10 mouse cellular contexts compared by ENCODE assay signal in the genomic region with DNA sequence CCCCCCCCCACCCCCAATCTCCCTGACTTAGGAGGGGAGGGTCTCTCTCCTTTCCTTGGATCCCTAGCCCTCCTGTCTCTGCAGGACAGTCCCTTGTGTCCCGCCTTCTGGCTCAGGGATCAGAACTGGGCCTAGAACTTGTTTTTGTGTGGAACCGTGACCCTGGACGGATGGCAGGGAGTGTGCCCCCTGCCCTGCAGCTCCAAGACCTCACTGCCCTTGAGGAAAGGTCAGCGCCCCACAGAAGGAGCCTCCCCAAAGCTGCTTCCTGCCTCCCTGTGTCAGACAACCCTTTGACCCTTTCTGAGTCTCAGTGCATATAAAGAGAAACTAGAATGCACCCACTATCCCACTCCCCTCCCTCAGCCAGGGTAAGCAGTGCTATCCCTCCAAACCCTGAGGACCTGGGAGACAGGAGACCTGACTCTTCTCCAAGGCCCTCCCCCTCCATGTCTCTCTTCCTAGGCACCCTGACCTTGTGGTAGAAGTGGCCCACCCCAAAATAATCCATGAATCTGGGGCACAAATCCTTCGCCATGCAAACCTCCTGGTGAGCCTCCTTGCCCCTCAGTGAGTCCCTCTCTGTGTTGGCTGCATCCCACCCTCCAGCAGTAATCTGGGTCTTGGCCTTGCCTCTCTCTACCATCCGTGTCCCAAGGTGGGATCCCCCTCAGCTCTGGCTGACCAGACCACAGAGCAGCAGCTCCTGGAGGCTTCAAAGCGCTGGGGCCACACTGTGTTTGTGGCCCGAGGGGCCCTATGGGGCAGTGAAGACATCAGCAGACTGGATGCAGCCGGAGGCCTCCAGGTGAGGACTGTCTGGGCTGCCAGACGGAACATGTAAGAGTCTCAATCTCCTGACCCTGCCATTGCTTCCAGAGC. TPM values are rescaled to one million over a fixed set of nuclear protein-coding genes. Genes with fewer than 3 reads are reported as not detected.
DNase-seq lines count a peak whose midpoint lies in the region; ATAC-seq and TF ChIP-seq lines count a peak whose summit lies in the region.
"Had no signal": no experiment of that assay in that cellular context is flagged by ENCODE, and none has a peak within 500 bp of the region (broad histone marks: within the 10 kb centered on the region; RNA-seq: fewer than 3 reads in every experiment).

No protein-coding gene starts in this region.

- no peak overlapping the region for H3K9ac ChIP-seq in forebrain, postnatal 0 days
- H3K9ac ChIP-seq in liver, embryonic 15.5 days: no peak overlapping the region; the same call in 1 of the 2 replicates
- H3K9ac ChIP-seq: embryonic facial prominence, embryonic 15.5 days had no signal

- H3K27me3 ChIP-seq in heart, embryonic 10.5 days (ENCODE audit: insufficient read depth, poor library complexity, severe bottlenecking): peaks cover 43% of the 10 kb centered on the region
- H3K27me3 ChIP-seq in forebrain, postnatal 0 days (ENCODE audit: insufficient read depth, low read length): no peaks in the 10 kb centered on the region
- H3K27me3 ChIP-seq in liver, embryonic 15.5 days: peaks cover 43% of the 10 kb centered on the region

- H3K27ac ChIP-seq in heart, embryonic 10.5 days: peak overlapping the region; percentile 91; the same call in 1 of the 2 replicates
- H3K27ac ChIP-seq in forebrain, postnatal 0 days (ENCODE audit: low read depth, low read length): peak overlapping the region; percentile 11
- 0 out of 2 replicates have a peak overlapping the region, but pooled peaks have one; percentile 93 for H3K27ac ChIP-seq in liver, embryonic 15.5 days (replicated peaks)
- H3K27ac ChIP-seq: embryonic facial prominence, embryonic 15.5 days had no signal

- WGBS in heart, embryonic 10.5 days: 82% methylated on average over 10 of the region's 10 CpGs
- 80% methylated on average over 10 of the region's 10 CpGs for WGBS in forebrain, postnatal 0 days
- WGBS in liver, embryonic 15.5 days (ENCODE audit: insufficient replicate concordance): 74% methylated on average over 10 of the region's 10 CpGs

- H3K36me3 ChIP-seq in heart, embryonic 10.5 days: peaks cover 11% of the 10 kb centered on the region
- H3K36me3 ChIP-seq in forebrain, postnatal 0 days (ENCODE audit: insufficient read depth): peaks cover 32% of the 10 kb centered on the region
- peaks cover 23% of the 10 kb centered on the region for H3K36me3 ChIP-seq in liver, embryonic 15.5 days (replicated peaks)

- H3K9me3 ChIP-seq in heart, embryonic 10.5 days: no peaks in the 10 kb centered on the region
- no peaks in the 10 kb centered on the region for H3K9me3 ChIP-seq in forebrain, postnatal 0 days (ENCODE audit: low read length)
- no peaks in the 10 kb centered on the region for H3K9me3 ChIP-seq in liver, embryonic 15.5 days (replicated peaks)
- H3K9me3 ChIP-seq: embryonic facial prominence, embryonic 15.5 days had no signal

- ATAC-seq in forebrain, postnatal 0 days: no peak
- no peak for ATAC-seq in liver, embryonic 15.5 days (ENCODE audit: insufficient read depth)

- H3K4me3 ChIP-seq in heart, embryonic 10.5 days: no peak overlapping the region
- H3K4me3 ChIP-seq in forebrain, postnatal 0 days (ENCODE audit: low read depth, low read length): no peak overlapping the region
- H3K4me3 ChIP-seq in liver, embryonic 15.5 days (replicated peaks): no peak overlapping the region

- H3K4me2 ChIP-seq in forebrain, postnatal 0 days (ENCODE audit: low read depth): no peak overlapping the region
- peak overlapping the region; percentile 84 for H3K4me2 ChIP-seq in liver, embryonic 15.5 days

- intact Hi-C loops in left cerebral cortex, postnatal 14 days (cut with DNase I): no loop called here

- no peak for DNase-seq in heart, embryonic 10.5 days (ENCODE audit: low spot score)
- no peak for DNase-seq in heart, postnatal 4 days
- DNase-seq in brain, adult 2 months (ENCODE audit: low read depth, low spot score): peak; percentile 14
- no peak for DNase-seq in forebrain, postnatal 0 days
- DNase-seq in gastrocnemius, adult 8-10 months (ENCODE audit: low spot score in 2 of 2): no peak
- no peak for DNase-seq in left cerebral cortex, postnatal 14 days (ENCODE audit: low spot score in 2 of 2)
- no peak for DNase-seq in ovary, adult 18-20 months (ENCODE audit: low spot score)

- H3K4me1 ChIP-seq in heart, embryonic 10.5 days: peaks cover 90% of the 10 kb centered on the region
- peaks cover 24% of the 10 kb centered on the region for H3K4me1 ChIP-seq in forebrain, postnatal 0 days (ENCODE audit: insufficient read depth)
- peaks cover 85% of the 10 kb centered on the region for H3K4me1 ChIP-seq in liver, embryonic 15.5 days (replicated peaks)

- TF ChIP-seq CTCF in forebrain, postnatal 0 days (IDR thresholded peaks at IDR 0.05; ENCODE audit: low read depth): no peak

RNA-seq across cellular contexts. Expression of gene Aspdh, which starts 1.1 kb away (rescaled TPM):
- polyA plus RNA-seq in heart, embryonic 10.5 days (2016; fragmentation: Nextera tagmentation; extraction: Ambion mirVana): 0.83 and 1.8 TPM in 2 replicates
- 1 to 10 TPM; 2.2 TPM for total RNA-seq in heart, postnatal 4 days (2021)
- 4.4 and 20.3 TPM in 2 replicates for total RNA-seq in forebrain, postnatal 0 days (2014; rRNA removed)
- 1.6 and 2.2 TPM in 2 replicates for polyA plus RNA-seq in forebrain, postnatal 0 days (2015; fragmentation: Nextera tagmentation; extraction: Ambion mirVana)
- 14.3 and 17.3 TPM in 2 replicates for polyA plus RNA-seq in liver, embryonic 15.5 days (2015; fragmentation: Nextera tagmentation; extraction: Ambion mirVana)
- total RNA-seq in gastrocnemius, adult 8-10 months (2022): under 1 TPM in 1 of 4 experiments, not detected in 3; 0.29 TPM
- 10 to 100 TPM; 11.2 to 13.4 TPM for total RNA-seq in left cerebral cortex, postnatal 14 days (2021)
- polyA plus RNA-seq: intestine, embryonic 14.5 days had no signal

RNA-seq across cellular contexts. Expression of gene Josd2, which starts 1.5 kb away (rescaled TPM):
- polyA plus RNA-seq in heart, embryonic 10.5 days (2016; fragmentation: Nextera tagmentation; extraction: Ambion mirVana): 158 and 196 TPM in 2 replicates
- total RNA-seq in heart, postnatal 4 days (2021): 10 to 100 TPM; 71.8 to 81.4 TPM
- total RNA-seq in forebrain, postnatal 0 days (2014; rRNA removed): 27.6 and 39.3 TPM in 2 replicates
- 28.6 and 31.7 TPM in 2 replicates for polyA plus RNA-seq in forebrain, postnatal 0 days (2015; fragmentation: Nextera tagmentation; extraction: Ambion mirVana)
- 175 and 198 TPM in 2 replicates for polyA plus RNA-seq in liver, embryonic 15.5 days (2015; fragmentation: Nextera tagmentation; extraction: Ambion mirVana)
- 10 to 100 TPM; 48.9 to 66.1 (median 56.3) TPM for total RNA-seq in gastrocnemius, adult 8-10 months (2022)
- total RNA-seq in left cerebral cortex, postnatal 14 days (2021): 10 to 100 TPM; 60.6 to 63.2 TPM

RNA-seq across cellular contexts. Expression of gene Emc10, which starts 30.1 kb away (rescaled TPM):
- polyA plus RNA-seq in heart, embryonic 10.5 days (2016; fragmentation: Nextera tagmentation; extraction: Ambion mirVana): 92.2 and 95.7 TPM in 2 replicates
- 10 to 100 TPM; 91.4 to 93.4 TPM for total RNA-seq in heart, postnatal 4 days (2021)
- total RNA-seq in forebrain, postnatal 0 days (2014; rRNA removed): 212 and 238 TPM in 2 replicates
- polyA plus RNA-seq in forebrain, postnatal 0 days (2015; fragmentation: Nextera tagmentation; extraction: Ambion mirVana): 168 and 171 TPM in 2 replicates
- 45.9 and 55.4 TPM in 2 replicates for polyA plus RNA-seq in liver, embryonic 15.5 days (2015; fragmentation: Nextera tagmentation; extraction: Ambion mirVana)
- 10 to 100 TPM; 48.6 to 53.7 (median 51.8) TPM for total RNA-seq in gastrocnemius, adult 8-10 months (2022)
- total RNA-seq in left cerebral cortex, postnatal 14 days (2021): 100 to 1,000 TPM; 145 to 164 TPM

RNA-seq across cellular contexts. Expression of gene Fam71e1, which starts 30.1 kb away (rescaled TPM):
- polyA plus RNA-seq in heart, embryonic 10.5 days (2016; fragmentation: Nextera tagmentation; extraction: Ambion mirVana): 9.3 and 11.1 TPM in 2 replicates
- 1 to 10 TPM; 6.3 to 6.7 TPM for total RNA-seq in heart, postnatal 4 days (2021)
- total RNA-seq in forebrain, postnatal 0 days (2014; rRNA removed): 21.1 and 22.0 TPM in 2 replicates
- polyA plus RNA-seq in forebrain, postnatal 0 days (2015; fragmentation: Nextera tagmentation; extraction: Ambion mirVana): 23.1 and 27.2 TPM in 2 replicates
- 1.7 and 2.0 TPM in 2 replicates for polyA plus RNA-seq in liver, embryonic 15.5 days (2015; fragmentation: Nextera tagmentation; extraction: Ambion mirVana)
- total RNA-seq in gastrocnemius, adult 8-10 months (2022): 1 to 10 TPM; 3.4 to 5.4 (median 4.4) TPM
- total RNA-seq in left cerebral cortex, postnatal 14 days (2021): 10 to 100 TPM; 26.5 to 32.5 TPM

RNA-seq across cellular contexts. Expression of gene Lrrc4b, which starts 37.4 kb away (rescaled TPM):
- 1.2 and 1.7 TPM in 2 replicates for polyA plus RNA-seq in heart, embryonic 10.5 days (2016; fragmentation: Nextera tagmentation; extraction: Ambion mirVana)
- total RNA-seq in heart, postnatal 4 days (2021): 10 to 100 TPM; 50.2 to 51.9 TPM
- total RNA-seq in forebrain, postnatal 0 days (2014; rRNA removed): 347 and 391 TPM in 2 replicates
- 19.5 and 22.2 TPM in 2 replicates for polyA plus RNA-seq in forebrain, postnatal 0 days (2015; fragmentation: Nextera tagmentation; extraction: Ambion mirVana)
- 0.03 TPM in 1 of 2 replicates, not detected in the other for polyA plus RNA-seq in liver, embryonic 15.5 days (2015; fragmentation: Nextera tagmentation; extraction: Ambion mirVana)
- total RNA-seq in gastrocnemius, adult 8-10 months (2022): under 1 TPM; 0.10 to 0.27 (median 0.11) TPM
- 100 to 1,000 TPM; 269 to 330 TPM for total RNA-seq in left cerebral cortex, postnatal 14 days (2021)

Comparison
In these comparisons a context has a peak if more than half of its experiments do, and no peak if none do; other contexts are left out.
1. H3K27ac ChIP-seq: peak in every context shown above with its lines; median percentile 93 in liver, embryonic 15.5 days; 91 in heart, embryonic 10.5 days; 11 in forebrain, postnatal 0 days.